Mouse (Mus musculus): Measurements from ENCODE around the gene Rptor. TPM values are rescaled to one million over a fixed set of nuclear protein-coding genes. Genes with fewer than 3 reads are reported as not detected.

The Rptor gene
- polyA plus RNA-seq, 1 experiment from 2014 or later: 3.1 TPM

GRCm38 (mm10) chr11:119707259-119707658 is 104.6 kb downstream of the Rptor start:
- H3K4me2 ChIP-seq (ENCODE audit: low read depth, low read length): no peak overlapping the region
- ATAC-seq: no peak
- TF ChIP-seq EP300 (IDR thresholded peaks at IDR 0.05; ENCODE audit: low read depth) (no peak), CTCF (IDR thresholded peaks at IDR 0.05; ENCODE audit: low read depth) (no peak)
- no peaks in the 10 kb centered on the region for H3K36me3 ChIP-seq (replicated peaks; ENCODE audit: insufficient read depth, low read length)
- H3K9ac ChIP-seq (replicated peaks): no peak overlapping the region
- no peak overlapping the region for H3K4me3 ChIP-seq (ENCODE audit: low read depth, low read length)
- no peak overlapping the region for H3K27ac ChIP-seq (ENCODE audit: low read depth)
- no peaks in the 10 kb centered on the region for H3K9me3 ChIP-seq (ENCODE audit: low read length)
- WGBS (ENCODE audit: insufficient replicate concordance): 84% methylated on average over 1 of the region's 1 CpGs
- no peak for DNase-seq
- H3K4me1 ChIP-seq (ENCODE audit: insufficient read depth): peaks cover 4% of the 10 kb centered on the region; the same call in 1 of the 2 replicates
- no peaks in the 10 kb centered on the region for H3K27me3 ChIP-seq (ENCODE audit: insufficient read depth, low read length)

DNA sequence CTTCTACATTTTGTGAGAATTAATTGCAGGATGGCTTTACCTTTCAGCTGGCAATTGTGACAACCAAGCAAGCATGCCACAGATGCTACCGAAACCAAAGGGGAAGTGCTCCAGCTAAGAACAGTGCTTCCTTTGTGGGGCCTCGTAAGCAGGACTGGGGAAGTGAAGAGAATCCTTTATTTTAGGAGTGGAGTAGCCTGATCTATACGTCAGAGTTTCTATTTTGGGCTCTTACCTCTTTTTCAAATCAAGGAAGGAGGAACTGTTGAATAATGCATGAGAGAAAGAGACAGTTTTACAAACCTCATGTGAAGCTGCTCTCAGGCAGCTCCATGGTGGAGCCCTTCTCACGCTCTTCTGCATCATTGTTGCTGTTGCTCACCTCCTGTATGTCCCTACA is 106.5 kb downstream of the Rptor start:
- TF ChIP-seq CTCF (IDR thresholded peaks at IDR 0.05; ENCODE audit: low read depth) (no peak), EP300 (IDR thresholded peaks at IDR 0.05; ENCODE audit: low read depth) (no peak)
- ATAC-seq: no peak

GRCm38 (mm10) chr11:119710338-119710737 is 107.6 kb downstream of the Rptor start:
- DNase-seq (no peak), ATAC-seq (no peak)
- WGBS (ENCODE audit: insufficient replicate concordance): 77% methylated on average over 3 of the region's 3 CpGs

More for the DNA sequence above, 106.5 kb downstream of the Rptor start:
- Histone ChIP-seq H3K9ac (replicated peaks) (no peak overlapping the region), H3K36me3 (replicated peaks; ENCODE audit: insufficient read depth, low read length) (no peaks in the 10 kb centered on the region), H3K9me3 (ENCODE audit: low read length) (no peaks in the 10 kb centered on the region), H3K4me1 (ENCODE audit: insufficient read depth) (peaks cover 4% of the 10 kb centered on the region; the same call in 1 of the 2 replicates), H3K27ac (ENCODE audit: low read depth) (no peak overlapping the region), H3K4me3 (ENCODE audit: low read depth, low read length) (no peak overlapping the region), H3K4me2 (ENCODE audit: low read depth, low read length) (no peak overlapping the region), H3K27me3 (ENCODE audit: insufficient read depth, low read length) (no peaks in the 10 kb centered on the region)
- WGBS (ENCODE audit: insufficient replicate concordance): 45% methylated on average over 4 of the region's 4 CpGs
- no peak for DNase-seq

DNA sequence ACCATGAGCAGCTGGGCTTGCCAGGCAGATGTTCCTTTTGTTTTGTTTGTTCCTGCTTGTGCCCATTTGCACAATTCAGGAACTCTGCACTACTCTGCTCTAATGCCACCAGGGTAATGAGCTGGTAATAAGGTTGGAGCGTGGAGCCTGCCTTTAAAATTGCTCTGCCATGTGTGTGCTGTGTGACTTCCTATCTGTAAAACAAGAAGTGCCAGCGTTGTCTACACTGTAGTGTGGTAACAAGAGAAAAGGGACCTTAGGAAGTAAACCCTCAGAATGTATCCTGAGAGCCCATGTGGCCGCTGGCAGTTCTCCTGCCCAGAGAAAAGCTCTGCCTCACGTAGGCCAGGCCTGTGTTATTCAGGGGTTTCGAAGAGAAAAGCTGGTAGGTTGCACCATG is 108.1 kb downstream of the Rptor start:
- Histone ChIP-seq H3K27ac (ENCODE audit: low read depth) (no peak overlapping the region), H3K4me2 (ENCODE audit: low read depth, low read length) (no peak overlapping the region), H3K27me3 (ENCODE audit: insufficient read depth, low read length) (no peaks in the 10 kb centered on the region), H3K9ac (replicated peaks) (no peak overlapping the region), H3K4me1 (ENCODE audit: insufficient read depth) (peaks cover 4% of the 10 kb centered on the region; the same call in 1 of the 2 replicates), H3K36me3 (replicated peaks; ENCODE audit: insufficient read depth, low read length) (no peaks in the 10 kb centered on the region), H3K9me3 (ENCODE audit: low read length) (no peaks in the 10 kb centered on the region), H3K4me3 (ENCODE audit: low read depth, low read length) (no peak overlapping the region)
- DNase-seq (no peak), ATAC-seq (no peak)
- WGBS (ENCODE audit: insufficient replicate concordance): 55% methylated on average over 5 of the region's 5 CpGs
- TF ChIP-seq CTCF (IDR thresholded peaks at IDR 0.05; ENCODE audit: low read depth): no peak
- TF ChIP-seq EP300 (IDR thresholded peaks at IDR 0.05; ENCODE audit: low read depth): no peak

More at GRCm38 (mm10) chr11:119710338-119710737, 107.6 kb downstream of the Rptor start:
- H3K4me3 ChIP-seq (ENCODE audit: low read depth, low read length): no peak overlapping the region
- no peak overlapping the region for H3K27ac ChIP-seq (ENCODE audit: low read depth)
- no peak for TF ChIP-seq CTCF (IDR thresholded peaks at IDR 0.05; ENCODE audit: low read depth)
- no peak for TF ChIP-seq EP300 (IDR thresholded peaks at IDR 0.05; ENCODE audit: low read depth)
- no peaks in the 10 kb centered on the region for H3K9me3 ChIP-seq (ENCODE audit: low read length)
- peaks cover 4% of the 10 kb centered on the region; the same call in 1 of the 2 replicates for H3K4me1 ChIP-seq (ENCODE audit: insufficient read depth)
- no peaks in the 10 kb centered on the region for H3K36me3 ChIP-seq (replicated peaks; ENCODE audit: insufficient read depth, low read length)
- H3K9ac ChIP-seq (replicated peaks): no peak overlapping the region
- no peaks in the 10 kb centered on the region for H3K27me3 ChIP-seq (ENCODE audit: insufficient read depth, low read length)
- H3K4me2 ChIP-seq (ENCODE audit: low read depth, low read length): no peak overlapping the region

DNA sequence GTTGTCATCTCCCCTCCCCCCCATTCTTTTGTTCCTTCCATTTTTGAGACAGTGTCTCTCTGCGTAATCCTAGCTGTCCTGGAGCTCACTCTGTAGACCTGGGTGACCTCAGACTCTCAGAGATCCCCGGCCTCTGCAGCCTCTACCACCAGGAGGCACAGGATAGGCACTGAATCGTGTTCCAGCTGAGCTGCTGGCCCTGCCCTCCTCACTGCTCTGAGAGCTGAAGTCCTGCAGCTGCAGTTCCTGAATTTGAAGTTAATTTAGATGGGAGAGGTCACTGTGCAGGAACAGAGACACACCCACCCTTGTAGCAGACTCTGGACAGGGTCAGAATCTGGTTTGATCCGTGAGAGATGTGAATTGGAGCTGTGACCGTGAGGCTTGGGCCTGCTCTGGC is 112.7 kb downstream of the Rptor start:
- DNase-seq: no peak
- TF ChIP-seq CTCF (IDR thresholded peaks at IDR 0.05; ENCODE audit: low read depth) (no peak), EP300 (IDR thresholded peaks at IDR 0.05; ENCODE audit: low read depth) (no peak)
- Histone ChIP-seq H3K9ac (replicated peaks) (no peak overlapping the region), H3K9me3 (ENCODE audit: low read length) (peaks cover 5% of the 10 kb centered on the region; the same call in 1 of the 2 replicates), H3K4me1 (ENCODE audit: insufficient read depth) (no peaks in the 10 kb centered on the region; the same call in 1 of the 2 replicates), H3K27me3 (ENCODE audit: insufficient read depth, low read length) (no peaks in the 10 kb centered on the region), H3K4me2 (ENCODE audit: low read depth, low read length) (no peak overlapping the region), H3K27ac (ENCODE audit: low read depth) (no peak overlapping the region), H3K36me3 (replicated peaks; ENCODE audit: insufficient read depth, low read length) (no peaks in the 10 kb centered on the region), H3K4me3 (ENCODE audit: low read depth, low read length) (no peak overlapping the region)
- ATAC-seq: no peak
- WGBS (ENCODE audit: insufficient replicate concordance): 60% methylated on average over 5 of the region's 5 CpGs

DNA sequence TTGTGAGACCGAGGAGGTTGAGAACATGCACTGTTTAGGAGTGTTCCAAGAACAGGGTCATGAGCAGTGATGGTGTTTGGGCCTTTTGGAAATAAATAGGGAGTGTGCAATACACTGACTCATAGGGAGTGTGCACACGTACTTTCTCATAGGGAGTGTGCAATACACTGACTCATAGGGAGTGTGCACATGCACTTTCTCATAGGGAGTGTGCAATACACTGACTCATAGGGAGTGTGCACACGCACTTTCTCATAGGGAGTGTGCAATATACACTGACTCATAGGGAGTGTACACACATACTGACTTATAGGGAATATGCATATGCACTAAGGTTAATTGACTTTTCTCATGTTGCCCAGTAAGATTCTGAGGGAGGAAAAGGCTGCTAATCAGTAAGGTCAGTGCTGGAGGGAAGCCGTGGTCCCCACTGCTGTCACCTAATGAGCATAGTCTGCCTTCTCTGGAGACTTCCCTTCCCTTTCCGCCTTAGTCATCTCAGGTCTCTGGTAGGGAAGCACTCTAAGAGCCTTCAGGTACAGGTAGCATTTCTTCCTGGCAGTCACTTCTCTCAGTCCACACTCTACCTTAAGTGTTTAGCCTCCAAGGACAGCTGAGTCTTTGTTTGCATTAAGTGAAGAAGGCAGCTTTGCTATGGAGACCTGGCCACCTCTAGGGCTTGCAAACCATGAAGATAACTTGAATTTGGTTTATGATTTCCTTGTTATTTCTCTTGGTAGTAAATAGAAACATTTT is 113.3 kb downstream of the Rptor start:
- peaks cover 5% of the 10 kb centered on the region; the same call in 1 of the 2 replicates for H3K9me3 ChIP-seq (ENCODE audit: low read length)
- ATAC-seq (0 out of 2 replicates have a peak, but pooled peaks have one; percentile 10), DNase-seq (no peak)
- H3K27ac ChIP-seq (ENCODE audit: low read depth): no peak overlapping the region
- no peaks in the 10 kb centered on the region for H3K27me3 ChIP-seq (ENCODE audit: insufficient read depth, low read length)
- H3K9ac ChIP-seq (replicated peaks): no peak overlapping the region
- 80% methylated on average over 5 of the region's 5 CpGs for WGBS (ENCODE audit: insufficient replicate concordance)
- no peak overlapping the region for H3K4me2 ChIP-seq (ENCODE audit: low read depth, low read length)
- H3K4me1 ChIP-seq (ENCODE audit: insufficient read depth): no peaks in the 10 kb centered on the region; the same call in 1 of the 2 replicates
- no peaks in the 10 kb centered on the region for H3K36me3 ChIP-seq (replicated peaks; ENCODE audit: insufficient read depth, low read length)
- no peak overlapping the region for H3K4me3 ChIP-seq (ENCODE audit: low read depth, low read length)
- no peak for TF ChIP-seq EP300 (IDR thresholded peaks at IDR 0.05; ENCODE audit: low read depth)
- no peak for TF ChIP-seq CTCF (IDR thresholded peaks at IDR 0.05; ENCODE audit: low read depth)

All from liver, postnatal 0 days (tissue).